Mouse (Mus musculus) gastrocnemius, adult 2 months (tissue): Measurements from ENCODE around the gene Ptpn1. TPM values are rescaled to one million over a fixed set of nuclear protein-coding genes. Genes with fewer than 3 reads are reported as not detected.

Experiments
- DNase-seq: peaks from one replicate; pipeline ENCODE4 v3.0.0; 2022
- H3K27ac ChIP-seq: fragments of 200-600 bp; 2 replicates; pipeline ENCODE4 v1.8.1; 2022; ENCODE audit warnings: mild to moderate bottlenecking
- H3K4me3 ChIP-seq: fragments of 200-600 bp; 2 replicates; pipeline ENCODE4 v1.8.1; 2022; ENCODE audit warnings: mild to moderate bottlenecking, moderate library complexity
- CTCF ChIP-seq: fragments of 200-600 bp; IDR thresholded peaks from 2 replicates; pipeline ENCODE4 v1.8.1; 2022; ENCODE audit warnings: antibody characterized with exemption, mild to moderate bottlenecking, moderate library complexity
- intact Hi-C: fragments of 180-260 bp; cut with DNase I; formaldehyde crosslinking; loops from one replicate; pipeline ENCODE4 v1.15.1; 2025
- total RNA-seq, 2 experiments: library from RNA; stranded (reverse); gene quantifications; 2 replicates each; pipeline ENCODE4 v1.2.3; 2021

Ptpn1 gene
- total RNA-seq, 2 experiments from 2014 or later, result 15.4 to 19.6 TPM

- intact Hi-C loops, result no loop called here
- DNase-seq, result no peak
Measured at GRCm38 (mm10) chr2:167941320-167941719, 9.5 kb downstream of the Ptpn1 start.

GRCm38 (mm10) chr2:167941745-167942176 lies 9.9 kb downstream of the Ptpn1 start:
- intact Hi-C loops, result no loop called here
- Histone ChIP-seq H3K27ac (peak overlapping the region; percentile 82), H3K4me3 (no peak overlapping the region; the same call in none of the 2 replicates)

More at GRCm38 (mm10) chr2:167941320-167941719, 9.5 kb downstream of the Ptpn1 start:
- no peak for TF ChIP-seq CTCF
- no peak overlapping the region for H3K4me3 ChIP-seq
- H3K27ac ChIP-seq, result peak overlapping the region; percentile 82

GRCm38 (mm10) chr2:167942199-167942925 lies 10.5 kb downstream of the Ptpn1 start:
- Histone ChIP-seq H3K27ac (peak overlapping the region; percentile 82), H3K4me3 (peak overlapping the region; percentile 35)
- intact Hi-C loops, result no loop called here
- no peak for TF ChIP-seq CTCF
- DNase-seq, result peak; percentile 77

More at GRCm38 (mm10) chr2:167941745-167942176, 9.9 kb downstream of the Ptpn1 start:
- TF ChIP-seq CTCF, result no peak
- DNase-seq, result no peak

- no peak for TF ChIP-seq CTCF
- DNase-seq, result peak; percentile 55
- Histone ChIP-seq H3K27ac (peak overlapping the region; percentile 82), H3K4me3 (peak overlapping the region; percentile 35)
- intact Hi-C loops, result no loop called here
Measured at GRCm38 (mm10) chr2:167942926-167943633, 11.2 kb downstream of the Ptpn1 start.

GRCm38 (mm10) chr2:167944193-167944592 lies 12.3 kb downstream of the Ptpn1 start:
- intact Hi-C loops, result no loop called here
- Histone ChIP-seq H3K4me3 (no peak overlapping the region), H3K27ac (no peak overlapping the region)
- DNase-seq, result no peak
- no peak for TF ChIP-seq CTCF

- intact Hi-C loops, result no loop called here
- no peak for TF ChIP-seq CTCF
- DNase-seq, result peak; percentile 61
Measured at GRCm38 (mm10) chr2:167945451-167945850, 13.6 kb downstream of the Ptpn1 start.

GRCm38 (mm10) chr2:167947251-167947650 lies 15.4 kb downstream of the Ptpn1 start:
- TF ChIP-seq CTCF, result no peak
- intact Hi-C loops, result no loop called here
- DNase-seq, result no peak
- no peak overlapping the region for H3K4me3 ChIP-seq
- no peak overlapping the region for H3K27ac ChIP-seq

More at GRCm38 (mm10) chr2:167945451-167945850, 13.6 kb downstream of the Ptpn1 start:
- Histone ChIP-seq H3K27ac (peak overlapping the region; percentile 48; the same call in 1 of the 2 replicates), H3K4me3 (no peak overlapping the region)

- intact Hi-C loops, result no loop called here
- no peak for DNase-seq
- Histone ChIP-seq H3K4me3 (no peak overlapping the region), H3K27ac (peak overlapping the region; percentile 38; the same call in 1 of the 2 replicates)
- TF ChIP-seq CTCF, result no peak
Measured at GRCm38 (mm10) chr2:167948047-167948446, 16.2 kb downstream of the Ptpn1 start.

GRCm38 (mm10) chr2:167948557-167948956 lies 16.7 kb downstream of the Ptpn1 start:
- no peak for TF ChIP-seq CTCF
- Histone ChIP-seq H3K27ac (peak overlapping the region; percentile 56), H3K4me3 (no peak overlapping the region)
- DNase-seq, result peak; percentile 51
- intact Hi-C loops, result no loop called here

- TF ChIP-seq CTCF, result no peak
- H3K4me3 ChIP-seq, result no peak overlapping the region
- no peak for DNase-seq
- intact Hi-C loops, result no loop called here
- peak overlapping the region; percentile 56 for H3K27ac ChIP-seq
Measured at GRCm38 (mm10) chr2:167949250-167949649, 17.4 kb downstream of the Ptpn1 start.

- no peak for TF ChIP-seq CTCF
- intact Hi-C loops, result no loop called here
- no peak for DNase-seq
- H3K4me3 ChIP-seq, result no peak overlapping the region
- peak overlapping the region; percentile 56 for H3K27ac ChIP-seq
Measured at GRCm38 (mm10) chr2:167949808-167950207, 18.0 kb downstream of the Ptpn1 start.

- DNase-seq, result no peak
- H3K27ac ChIP-seq, result peak overlapping the region; percentile 56
- TF ChIP-seq CTCF, result no peak
- intact Hi-C loops, result no loop called here
- H3K4me3 ChIP-seq, result no peak overlapping the region
Measured at GRCm38 (mm10) chr2:167950681-167951080, 18.8 kb downstream of the Ptpn1 start.
